Mouse (Mus musculus) CH12.LX (cell line): Measurements from ENCODE around the gene Catsper3. TPM values are rescaled to one million over a fixed set of nuclear protein-coding genes. Genes with fewer than 3 reads are reported as not detected.

Source experiments
- DNase-seq: peaks from one replicate; pipeline ENCODE4 v3.0.0-alpha.2; 2013; ENCODE audit errors: extremely low read depth
- H3K27ac ChIP-seq: 2 replicates; pipeline ENCODE4 v1.5.1; 2012; ENCODE audit warnings: low read depth, mild to moderate bottlenecking, control low read depth, moderate library complexity; ENCODE audit not compliant: insufficient read depth
- H3K27me3 ChIP-seq: replicated peaks from 2 replicates; pipeline ENCODE3; 2012; ENCODE audit warnings: inconsistent platforms
- H3K36me3 ChIP-seq, 2 experiments: replicated peaks in 1 of 2; 2 replicates each; pipeline versions ENCODE3 to v1.6.1; 2012; ENCODE audit warnings: inconsistent platforms in 1 of 2, low read length in 1 of 2, mild to moderate bottlenecking in 1 of 2, mixed read lengths in 1 of 2, moderate library complexity in 1 of 2; ENCODE audit not compliant: control insufficient read depth in 1 of 2, insufficient read depth in 1 of 2
- H3K4me1 ChIP-seq, 2 experiments: 2 replicates each; pipeline ENCODE4 v1.6.1; 2012; ENCODE audit warnings: inconsistent platforms in 1 of 2, moderate library complexity in 1 of 2; ENCODE audit not compliant: insufficient read depth in 2 of 2, control insufficient read depth in 1 of 2
- H3K4me2 ChIP-seq: 2 replicates; pipeline ENCODE4 v1.6.1; 2012; ENCODE audit warnings: low read depth, mild to moderate bottlenecking, control low read depth; ENCODE audit not compliant: poor library complexity, insufficient read depth, severe bottlenecking
- H3K4me3 ChIP-seq, 3 experiments: fragments of 150-350 bp in 1 of 3; sonication (generic) in 1 of 3; replicated peaks in 1 of 3; 2 replicates each; pipeline versions ENCODE3 to v1.5.1; 2011 to 2012; ENCODE audit warnings: low read depth in 2 of 3, low read length in 2 of 3, mild to moderate bottlenecking in 2 of 3, moderate library complexity in 2 of 3, control low read depth in 1 of 3, improper control_type of control experiment in 1 of 3, inconsistent platforms in 1 of 3, mixed read lengths in 1 of 3; ENCODE audit not compliant: poor library complexity in 1 of 3
- H3K79me2 ChIP-seq: replicated peaks from 2 replicates; pipeline ENCODE4 v1.6.1; 2012; ENCODE audit warnings: mild to moderate bottlenecking, moderate library complexity; ENCODE audit not compliant: control insufficient read depth, poor library complexity, insufficient read depth, severe bottlenecking; ENCODE audit errors: extremely low read depth
- H3K9ac ChIP-seq: 2 replicates; pipeline ENCODE4 v1.6.1; 2012; ENCODE audit warnings: low read depth, mild to moderate bottlenecking, control low read depth, moderate library complexity; ENCODE audit not compliant: insufficient read depth
- H3K9me3 ChIP-seq: replicated peaks from 2 replicates; pipeline ENCODE3; 2012; ENCODE audit warnings: low read length, inconsistent platforms, mixed read lengths
- BHLHE40 ChIP-seq: IDR thresholded peaks from 2 replicates; pipeline ENCODE4 v1.6.1; 2011; ENCODE audit warnings: mild to moderate bottlenecking, low read depth, low read length, improper control_type of control experiment
- CHD2 ChIP-seq: IDR thresholded peaks from 2 replicates; pipeline ENCODE4 v1.6.1; 2011; ENCODE audit warnings: low read length, improper control_type of control experiment
- CTCF ChIP-seq, 2 experiments: IDR thresholded peaks in 1 of 2; conservative IDR thresholded peaks in 1 of 2; 2 replicates each; pipeline ENCODE4 v1.5.1; 2011 to 2012; ENCODE audit warnings: low read depth in 2 of 2, low read length in 2 of 2, improper control_type of control experiment in 1 of 2, inconsistent platforms in 1 of 2, mild to moderate bottlenecking in 1 of 2, moderate library complexity in 1 of 2
- E2F4 ChIP-seq: IDR thresholded peaks from 2 replicates; pipeline ENCODE4 v1.6.1; 2011; ENCODE audit warnings: low read depth, low read length, improper control_type of control experiment; ENCODE audit not compliant: insufficient replicate concordance
- GABPA ChIP-seq: IDR thresholded peaks from 2 replicates; pipeline ENCODE4 v1.6.1; 2012; ENCODE audit warnings: low read depth, low read length, improper control_type of control experiment, inconsistent platforms; ENCODE audit not compliant: insufficient replicate concordance
- JUND ChIP-seq: conservative IDR thresholded peaks from 2 replicates; pipeline ENCODE4 v1.6.1; 2011; ENCODE audit warnings: low read depth, low read length, improper control_type of control experiment
- MAFK ChIP-seq: IDR thresholded peaks from 2 replicates; pipeline ENCODE4 v1.6.1; 2011; ENCODE audit warnings: low read length, improper control_type of control experiment; ENCODE audit not compliant: insufficient replicate concordance
- MEF2A ChIP-seq: IDR thresholded peaks from 2 replicates; pipeline ENCODE4 v1.6.1; 2014; ENCODE audit warnings: low read depth, mild to moderate bottlenecking, inconsistent platforms, low read length, improper control_type of control experiment, borderline replicate concordance
- MXI1 ChIP-seq: IDR thresholded peaks from 2 replicates; pipeline ENCODE4 v1.6.1; 2011; ENCODE audit warnings: mild to moderate bottlenecking, low read depth, low read length, improper control_type of control experiment
- MYC ChIP-seq: IDR thresholded peaks from 2 replicates; pipeline ENCODE4 v1.6.1; 2011; ENCODE audit warnings: low read depth, mild to moderate bottlenecking, improper control_type of control experiment, low read length
- NELFE ChIP-seq: IDR thresholded peaks from 2 replicates; pipeline ENCODE4 v1.6.1; 2011; ENCODE audit warnings: low read depth, low read length, improper control_type of control experiment
- PAX5 ChIP-seq: IDR thresholded peaks from 2 replicates; pipeline ENCODE4 v1.6.1; 2012; ENCODE audit warnings: low read length, inconsistent platforms, mixed read lengths
- POLR2A ChIP-seq: IDR thresholded peaks from 2 replicates; pipeline ENCODE4 v1.6.1; 2011; ENCODE audit warnings: low read depth, mild to moderate bottlenecking, improper control_type of control experiment, low read length
- RAD21 ChIP-seq: IDR thresholded peaks from 2 replicates; pipeline ENCODE4 v1.6.1; 2011; ENCODE audit warnings: low read depth, mild to moderate bottlenecking, low read length, improper control_type of control experiment, moderate library complexity
- SMC3 ChIP-seq: IDR thresholded peaks from 2 replicates; pipeline ENCODE4 v1.6.1; 2011; ENCODE audit warnings: low read depth, low read length, improper control_type of control experiment
- UBTF ChIP-seq: IDR thresholded peaks from 2 replicates; pipeline ENCODE4 v1.6.1; 2012; ENCODE audit warnings: low read depth, mild to moderate bottlenecking, inconsistent platforms, low read length, improper control_type of control experiment, moderate library complexity
- USF1 ChIP-seq: IDR thresholded peaks from 2 replicates; pipeline ENCODE4 v1.6.1; 2014; ENCODE audit warnings: low read depth, mild to moderate bottlenecking, inconsistent platforms, low read length, improper control_type of control experiment
- ZNF384 ChIP-seq: IDR thresholded peaks from 2 replicates; pipeline ENCODE4 v1.6.1; 2012; ENCODE audit warnings: low read depth, low read length, improper control_type of control experiment, inconsistent platforms
- dilution Hi-C: fragments of 300-500 bp; cut with MboI; formaldehyde crosslinking; loops from 2 replicates; pipeline ENCODE4 v1.14.3; 2020; ENCODE audit warnings: low sequenced_read_pairs; ENCODE audit not compliant: extremely low pct_unique_long_range_greater_than_20kb, extremely low pct_ligation_motif_present
- in situ Hi-C: fragments of 300-500 bp; cut with MboI; formaldehyde crosslinking; loops from 3 replicates; pipeline ENCODE4 v1.14.3; 2019; ENCODE audit warnings: low sequenced_read_pairs, low pct_ligation_motif_present, low pct_unique_long_range_greater_than_20kb, mixed read lengths
- polyA plus RNA-seq: library from polyadenylated mRNA; unstranded; fragments of >175 nt; gene quantifications from 2 replicates; pipeline ENCODE4 v1.2.1, GENCODE M21; 2012; ENCODE audit warnings: low read depth; ENCODE audit not compliant: insufficient read length
- total RNA-seq, 2 experiments: library from RNA; depleted of rRNA; stranded (reverse); fragments of 300-350 nt in 1 of 2; fragments of >200 nt in 1 of 2; gene quantifications; 2 replicates each; pipeline ENCODE4 v1.2.3; 2012 to 2014

The Catsper3 gene
- total and polyA plus RNA-seq, 3 experiments: not detected

- Histone ChIP-seq H3K4me1 (no peaks in the 10 kb centered on the region), H3K4me2 (no peak overlapping the region), H3K79me2 (no peaks in the 10 kb centered on the region), H3K9ac (no peak overlapping the region), H3K9me3 (peaks cover 14% of the 10 kb centered on the region), H3K36me3 (no peaks in the 10 kb centered on the region), H3K4me3 (no peak overlapping the region), H3K27me3 (peaks cover 13% of the 10 kb centered on the region), H3K27ac (no peak overlapping the region)
- in situ Hi-C loops: no loop called here
- TF ChIP-seq POLR2A (no peak), MXI1 (no peak), CTCF (conservative IDR thresholded peaks at IDR 0.05 in 1 of 2, IDR thresholded peaks at IDR 0.05 in 1 of 2; ENCODE audit: low read depth in 2 of 2, low read length in 2 of 2) (no peak), PAX5 (no peak), BHLHE40 (no peak), NELFE (no peak), MEF2A (no peak), USF1 (no peak), MYC (no peak)
- dilution Hi-C loops: no loop called here
- no peak for DNase-seq
These were observed 47.4 kb downstream of the Catsper3 start for GRCm38 (mm10) chr13:55831722-55832160.

DNA sequence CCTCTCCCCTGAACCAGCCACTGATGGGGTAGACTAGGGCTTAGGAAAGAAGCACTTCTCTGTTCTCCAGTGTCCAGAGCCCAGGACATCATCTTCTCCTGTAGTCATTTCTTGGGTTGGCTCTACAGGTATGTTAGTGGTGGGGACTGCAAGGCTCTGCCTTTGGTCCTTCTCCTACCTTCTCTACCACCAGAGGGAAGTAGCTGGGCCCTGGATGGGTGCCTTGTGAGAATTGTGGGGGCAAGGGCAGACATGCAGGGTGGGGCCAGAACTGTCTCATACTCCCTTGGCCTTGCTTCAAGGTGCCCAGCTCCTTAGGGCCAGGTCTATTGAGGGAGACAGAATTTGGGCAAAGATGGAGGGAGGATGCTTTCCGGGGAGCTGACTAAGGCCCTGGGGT lies 48.2 kb downstream of the Catsper3 start:
- TF ChIP-seq CHD2 (no peak), E2F4 (no peak), ZNF384 (no peak), MAFK (no peak), POLR2A (no peak), GABPA (no peak), RAD21 (no peak), SMC3 (no peak), UBTF (no peak), JUND (no peak), MXI1 (no peak)
- dilution Hi-C loops: no loop called here
- Histone ChIP-seq H3K79me2 (no peaks in the 10 kb centered on the region), H3K4me1 (no peaks in the 10 kb centered on the region), H3K4me2 (no peak overlapping the region), H3K36me3 (no peaks in the 10 kb centered on the region), H3K4me3 (no peak overlapping the region), H3K9ac (no peak overlapping the region), H3K9me3 (peaks cover 14% of the 10 kb centered on the region), H3K27ac (no peak overlapping the region), H3K27me3 (peaks cover 11% of the 10 kb centered on the region)
- in situ Hi-C loops: no loop called here
- DNase-seq: no peak
